Mouse (Mus musculus): ENCODE data around the gene Gm10665. TPM values are rescaled to one million over a fixed set of nuclear protein-coding genes. Genes with fewer than 3 reads are reported as not detected.
"Not testable (repeated sequence)": the region's sequence is repeated elsewhere in the genome, so short reads cannot be mapped to it uniquely, and the experiment has no call there.

Gm10665 gene
- not detected in 2 replicates for total RNA-seq (2017)

DNA sequence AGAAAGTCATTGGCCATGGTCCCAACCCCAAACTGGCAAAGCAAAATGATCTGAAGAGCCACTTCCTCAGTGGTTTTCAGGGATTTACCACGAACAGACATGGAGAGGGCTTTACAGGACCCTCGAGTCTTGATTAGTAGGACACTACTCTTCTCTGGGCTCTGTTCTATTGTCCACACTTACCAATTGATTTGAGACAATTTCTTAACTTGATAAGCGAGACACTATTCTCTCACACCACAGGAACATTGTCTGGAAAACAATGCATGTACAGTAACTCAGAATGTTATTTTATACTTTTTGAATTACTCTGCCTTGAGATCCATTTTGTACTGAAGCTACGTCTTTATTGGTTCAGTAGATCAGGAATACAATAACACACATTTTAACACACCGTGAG, at the start of gene Gm10665:
Gene Gm10665 (minus strand): TSS at position 101 of the 400 bp plus-strand sequence.
- ATAC-seq (ENCODE audit: extremely low read depth, insufficient number of reproducible peaks, low FRiP score, poor library complexity, severe bottlenecking) = not testable (repeated sequence)

DNA sequence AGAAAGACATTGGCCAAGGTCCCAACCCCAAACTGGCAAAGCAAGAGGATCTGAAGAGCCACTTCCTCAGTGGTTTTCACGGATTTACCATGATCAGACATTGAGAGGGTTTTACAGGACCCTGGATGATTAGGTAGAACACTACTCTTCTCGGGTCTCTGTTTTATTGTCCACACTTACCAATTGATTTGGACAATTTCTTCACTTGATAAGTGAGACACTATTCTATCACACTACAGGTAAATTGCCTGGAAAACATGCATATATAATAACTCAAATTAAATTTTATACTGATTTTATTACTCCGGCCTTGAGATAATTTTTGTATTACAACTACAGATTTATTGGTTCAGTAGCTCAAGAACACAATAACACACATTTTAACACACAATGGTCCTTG, 35.7 kb upstream of the Gm10665 start, which contains the start of gene Vmn1r151:
Gene Vmn1r151 (minus strand): TSS at position 101 of the 400 bp plus-strand sequence.
- not testable (repeated sequence) for ATAC-seq (ENCODE audit: extremely low read depth, insufficient number of reproducible peaks, low FRiP score, poor library complexity, severe bottlenecking)

DNA sequence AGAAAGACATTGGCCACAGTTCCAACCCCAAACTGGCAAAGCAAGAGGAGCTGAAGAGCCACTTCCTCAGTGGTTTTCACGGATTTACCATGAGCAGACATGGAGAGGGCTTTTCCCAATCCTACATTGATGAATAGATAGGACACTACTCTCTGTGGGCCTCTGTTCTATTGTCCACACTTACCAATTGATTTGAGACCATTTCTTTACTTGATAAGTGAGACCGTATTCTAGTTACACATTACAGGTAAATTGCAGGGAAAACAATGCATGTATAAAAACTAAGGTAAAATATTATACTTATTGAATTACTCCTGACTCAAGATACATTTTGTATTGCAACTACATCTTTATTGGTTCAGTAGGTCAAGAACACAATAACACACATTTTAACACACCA, 25.7 kb downstream of the Gm10665 start, which contains the start of gene Vmn1r149:
Gene Vmn1r149 (minus strand): TSS at position 101 of the 400 bp plus-strand sequence.
- not testable (repeated sequence) for ATAC-seq (ENCODE audit: extremely low read depth, insufficient number of reproducible peaks, low FRiP score, poor library complexity, severe bottlenecking)

DNA sequence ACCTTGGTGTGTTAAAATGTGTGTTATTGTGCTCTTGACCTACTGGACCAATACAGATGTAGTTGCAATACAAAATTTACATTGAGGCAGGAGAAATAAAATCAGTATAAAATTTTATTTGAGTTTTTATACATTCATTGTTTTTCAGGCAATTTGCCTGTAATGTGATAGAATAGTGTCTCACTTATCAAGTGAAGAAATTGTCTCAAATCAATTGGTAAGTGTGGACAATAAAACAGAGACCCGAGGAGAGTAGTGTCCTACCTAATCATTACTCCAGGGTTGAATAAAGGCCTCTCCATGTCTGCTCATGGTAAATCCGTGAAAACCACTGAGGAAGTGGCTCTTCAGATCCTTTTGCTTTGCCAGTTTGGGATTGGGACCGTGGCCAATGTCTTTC, 50.6 kb downstream of the Gm10665 start, which contains the start of gene Vmn1r148:
Gene Vmn1r148 (plus strand): TSS at position 301 of the 400 bp plus-strand sequence.
- not testable (repeated sequence) for ATAC-seq (ENCODE audit: extremely low read depth, insufficient number of reproducible peaks, low FRiP score, poor library complexity, severe bottlenecking)

Other genes with a start within 250 kb of the Gm10665 start
- gene Gm8453, start 234.6 kb downstream of the Gm10665 start, total RNA-seq (2017) = not detected in 2 replicates
- not detected in 2 replicates for gene Gm4187, start 134.4 kb downstream of the Gm10665 start, total RNA-seq (2017)
- not detected in 2 replicates for gene Gm8660, start 93.0 kb downstream of the Gm10665 start, total RNA-seq (2017)
- not detected in 2 replicates for gene Vmn1r148, start 50.5 kb downstream of the Gm10665 start, total RNA-seq (2017)
- not detected in 2 replicates for gene Vmn1r149, start 25.8 kb downstream of the Gm10665 start, total RNA-seq (2017)
- gene Vmn1r151, start 35.6 kb upstream of the Gm10665 start, total RNA-seq (2017) = not detected in 2 replicates
- gene Vmn1r152, start 58.9 kb upstream of the Gm10665 start, total RNA-seq (2017) = not detected in 2 replicates
- gene Gm8677, start 70.8 kb upstream of the Gm10665 start, total RNA-seq (2017) = not detected in 2 replicates
- not detected in 2 replicates for gene Gm4201, start 101.3 kb upstream of the Gm10665 start, total RNA-seq (2017)
- gene Gm4565, start 124.1 kb upstream of the Gm10665 start, total RNA-seq (2017) = not detected in 2 replicates
- not detected in 2 replicates for gene Vmn1r155, start 193.9 kb upstream of the Gm10665 start, total RNA-seq (2017)
- not detected in 2 replicates for gene Gm8693, start 228.2 kb upstream of the Gm10665 start, total RNA-seq (2017)

Data from neutrophil, adult 5-6 weeks (primary cell).